Mouse (Mus musculus): Measurements from ENCODE around the gene Foxred2.

DNA sequence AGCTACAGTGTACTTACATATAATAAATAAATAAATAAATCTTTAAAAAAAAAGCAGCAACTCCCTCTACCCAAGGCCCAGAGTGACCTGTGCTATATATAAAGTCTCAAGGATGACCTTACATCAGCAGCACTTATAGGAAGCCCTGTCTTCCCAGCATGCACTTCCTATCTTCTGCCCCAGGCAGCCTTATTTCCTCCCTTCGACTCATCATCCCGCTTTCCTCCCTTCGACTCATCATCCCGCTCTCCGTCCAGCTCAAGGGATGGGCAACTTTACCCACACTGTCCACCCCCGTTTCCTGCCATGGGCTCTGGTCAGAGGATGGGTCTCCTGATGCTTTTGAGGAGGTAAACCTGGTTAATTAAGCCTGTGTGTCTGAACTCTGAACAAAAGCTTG lies 34.9 kb downstream of the Foxred2 start:
- TF ChIP-seq EP300 (IDR thresholded peaks at IDR 0.05; ENCODE audit: low read depth) (no peak), CTCF (IDR thresholded peaks at IDR 0.05; ENCODE audit: low read depth) (no peak)

Data from liver, postnatal 0 days (tissue).